Mouse (Mus musculus): ENCODE measurements around the gene Arhgef28.

DNA sequence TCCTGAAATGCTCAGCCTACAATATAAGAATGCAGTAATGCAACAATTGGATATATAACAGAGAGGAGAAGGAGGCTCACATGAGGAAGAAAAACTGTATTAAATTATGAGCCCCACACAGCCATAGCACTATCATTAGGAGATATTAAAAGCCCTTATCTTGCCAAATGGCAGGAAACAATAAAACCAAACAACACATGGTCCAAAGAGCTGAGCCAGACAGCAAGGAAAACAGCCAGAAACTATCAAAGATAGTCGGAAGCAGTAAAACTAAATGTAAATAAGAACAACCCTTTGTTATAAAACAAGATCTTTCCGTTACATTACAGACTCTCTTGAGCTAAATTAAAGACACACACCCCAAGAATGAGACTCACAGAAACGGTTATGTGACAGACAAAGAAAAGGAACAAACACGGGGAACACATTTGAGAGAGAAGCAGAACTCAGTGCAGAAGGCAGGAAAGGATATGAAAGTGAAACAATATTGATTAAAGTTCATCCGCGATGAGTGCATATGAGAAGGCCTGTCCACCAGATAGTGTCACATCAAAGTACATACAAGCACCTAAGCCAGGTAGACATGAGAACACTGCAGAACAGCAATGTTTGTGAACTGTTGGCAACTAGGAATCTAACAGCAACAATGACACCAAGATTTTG lies 231.6 kb downstream of the Arhgef28 start:
- no peak for TF ChIP-seq CTCF (IDR thresholded peaks at IDR 0.05; ENCODE audit: borderline replicate concordance, insufficient read depth, low read depth, low read length)
- TF ChIP-seq POLR2A (IDR thresholded peaks at IDR 0.05; ENCODE audit: borderline replicate concordance, insufficient read depth, low read length), result no peak
